Mouse (Mus musculus): ENCODE data around the gene Tasp1. TPM values are rescaled to one million over a fixed set of nuclear protein-coding genes. Genes with fewer than 3 reads are reported as not detected.

Tasp1 gene
- total and polyA plus RNA-seq, 3 experiments, result 17.0 to 31.5 TPM; not detected in 1

DNA sequence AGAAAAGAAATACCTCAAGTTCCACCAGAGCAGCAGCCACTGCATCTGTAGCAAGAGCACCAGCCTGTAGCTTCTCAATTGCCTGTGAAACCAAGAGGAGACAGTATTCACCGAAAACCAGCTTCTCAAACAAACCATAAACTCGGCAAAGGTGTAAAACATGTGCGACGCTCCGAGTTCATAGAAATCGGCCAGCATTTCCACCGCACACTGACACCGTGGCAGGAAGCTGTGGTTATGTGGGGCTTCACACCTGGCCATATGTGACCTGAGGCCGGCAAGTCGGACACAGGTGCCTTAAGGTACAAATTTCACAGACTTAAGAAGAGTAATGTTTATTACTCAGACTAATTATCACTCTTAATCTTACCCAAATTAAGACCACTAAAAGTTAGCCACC lies 24.5 kb downstream of the Tasp1 start:
- Histone ChIP-seq H3K27me3 (ENCODE audit: control insufficient read depth in 1 of 2, insufficient read depth in 2 of 2, low read length in 2 of 2) (no peaks in the 10 kb centered on the region), H3K79me2 (ENCODE audit: control insufficient read depth, insufficient read depth, low read length, poor library complexity) (no peaks in the 10 kb centered on the region), H3K4me1 (ENCODE audit: control insufficient read depth in 1 of 2, insufficient read depth in 2 of 2, low read length in 2 of 2) (no peaks in the 10 kb centered on the region), H3K9me3 (replicated peaks; ENCODE audit: insufficient read depth, low read length) (no peaks in the 10 kb centered on the region), H3K4me3 (ENCODE audit: control insufficient read depth in 1 of 2, insufficient read depth in 1 of 2, low read depth in 2 of 2, low read length in 2 of 2) (no peak overlapping the region), H3K27ac (ENCODE audit: control insufficient read depth, low read depth, low read length) (no peak overlapping the region), H3K9ac (ENCODE audit: control insufficient read depth, low read depth, low read length, poor library complexity, severe bottlenecking) (no peak overlapping the region), H3K36me3 (ENCODE audit: control insufficient read depth in 1 of 2, insufficient read depth in 2 of 2, low read length in 2 of 2) (peaks cover 0 to 26% of the 10 kb centered on the region in 2 experiments; a peak in 2 of 4 replicates)
- TF ChIP-seq NRF1 (IDR thresholded peaks at IDR 0.05; ENCODE audit: insufficient read depth, low read depth, low read length, poor library complexity, severe bottlenecking), result no peak
- no peak for TF ChIP-seq ETS1 (IDR thresholded peaks at IDR 0.05; ENCODE audit: low read depth, low read length)
- no peak for TF ChIP-seq NELFE (IDR thresholded peaks at IDR 0.05; ENCODE audit: low read depth, low read length)
- TF ChIP-seq ZNF384 (IDR thresholded peaks at IDR 0.05; ENCODE audit: low read depth, low read length), result no peak
- TF ChIP-seq CTCF (IDR thresholded peaks at IDR 0.05 in 2 of 3, conservative IDR thresholded peaks at IDR 0.05 in 1 of 3; ENCODE audit: control insufficient read depth in 1 of 3, insufficient read depth in 1 of 3, low read depth in 2 of 3, low read length in 3 of 3, poor library complexity in 1 of 3, severe bottlenecking in 1 of 3), result no peak
- TF ChIP-seq UBTF (IDR thresholded peaks at IDR 0.05; ENCODE audit: borderline replicate concordance, insufficient read depth, low read depth, low read length), result no peak
- no peak for TF ChIP-seq TBP (IDR thresholded peaks at IDR 0.05; ENCODE audit: low read depth, low read length)
- TF ChIP-seq POLR2AphosphoS2 (IDR thresholded peaks at IDR 0.05; ENCODE audit: low read length), result no peak
- TF ChIP-seq E2F4 (IDR thresholded peaks at IDR 0.05; ENCODE audit: borderline replicate concordance, low read depth, low read length), result no peak
- TF ChIP-seq ZC3H11A (IDR thresholded peaks at IDR 0.05; ENCODE audit: low read depth, low read length), result no peak
- TF ChIP-seq RAD21 (IDR thresholded peaks at IDR 0.05; ENCODE audit: low read depth, low read length), result no peak
- DNase-seq (ENCODE audit: low read depth, low spot score), result no peak

DNA sequence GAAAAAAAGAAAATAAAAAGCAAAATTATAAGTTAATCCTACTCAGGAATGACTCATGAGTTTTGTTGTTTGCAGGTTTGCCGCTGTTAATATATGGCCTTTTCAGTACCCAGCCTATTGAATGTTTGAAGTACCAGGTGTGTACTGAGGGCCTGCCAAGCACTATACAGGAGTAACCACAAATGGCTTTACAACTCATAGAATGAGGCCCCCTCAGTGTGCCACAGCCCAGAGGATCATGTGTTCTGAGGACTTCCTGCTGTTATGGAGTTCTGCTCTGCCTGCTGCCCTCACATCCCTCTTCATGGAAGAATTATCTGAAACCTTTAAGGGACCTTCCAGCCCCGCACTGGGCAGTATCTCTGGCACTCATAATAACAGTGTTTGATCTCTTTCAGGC lies 29.1 kb downstream of the Tasp1 start:
- H3K4me3 ChIP-seq (ENCODE audit: control insufficient read depth in 1 of 2, insufficient read depth in 1 of 2, low read depth in 2 of 2, low read length in 2 of 2), result no peak overlapping the region
- no peak for DNase-seq (ENCODE audit: low read depth, low spot score)
- no peaks in the 10 kb centered on the region for H3K9me3 ChIP-seq (replicated peaks; ENCODE audit: insufficient read depth, low read length)
- H3K4me1 ChIP-seq (ENCODE audit: control insufficient read depth in 1 of 2, insufficient read depth in 2 of 2, low read length in 2 of 2), result no peaks in the 10 kb centered on the region
- H3K9ac ChIP-seq (ENCODE audit: control insufficient read depth, low read depth, low read length, poor library complexity, severe bottlenecking), result no peak overlapping the region
- H3K36me3 ChIP-seq (ENCODE audit: control insufficient read depth in 1 of 2, insufficient read depth in 2 of 2, low read length in 2 of 2), result peaks cover 0 to 10% of the 10 kb centered on the region in 2 experiments; a peak in 2 of 4 replicates
- no peak overlapping the region for H3K27ac ChIP-seq (ENCODE audit: control insufficient read depth, low read depth, low read length)
- H3K79me2 ChIP-seq (ENCODE audit: control insufficient read depth, insufficient read depth, low read length, poor library complexity), result no peaks in the 10 kb centered on the region
- no peaks in the 10 kb centered on the region for H3K27me3 ChIP-seq (ENCODE audit: control insufficient read depth in 1 of 2, insufficient read depth in 2 of 2, low read length in 2 of 2)
- TF ChIP-seq JUND (IDR thresholded peaks at IDR 0.05; ENCODE audit: low read depth, low read length), result no peak
- no peak for TF ChIP-seq ZKSCAN1 (IDR thresholded peaks at IDR 0.05; ENCODE audit: low read depth, low read length)
- no peak for TF ChIP-seq BHLHE40 (IDR thresholded peaks at IDR 0.05; ENCODE audit: borderline replicate concordance, low read depth, low read length)
- no peak for TF ChIP-seq POLR2AphosphoS5 (IDR thresholded peaks at IDR 0.05; ENCODE audit: borderline replicate concordance, low read depth, low read length)
- TF ChIP-seq ELF1 (IDR thresholded peaks at IDR 0.05; ENCODE audit: low read depth, low read length), result no peak
- no peak for TF ChIP-seq SMC3 (IDR thresholded peaks at IDR 0.05; ENCODE audit: low read depth, low read length)
- no peak for TF ChIP-seq USF2 (IDR thresholded peaks at IDR 0.05; ENCODE audit: borderline replicate concordance in 1 of 2, insufficient read depth in 1 of 2, low read depth in 1 of 2, low read length in 2 of 2)
- TF ChIP-seq HCFC1 (IDR thresholded peaks at IDR 0.05; ENCODE audit: low read depth, low read length), result no peak
- TF ChIP-seq ZNF384 (IDR thresholded peaks at IDR 0.05; ENCODE audit: low read depth, low read length), result no peak
